Mouse (Mus musculus): ENCODE results near the gene Dtx4.

- TF ChIP-seq CTCF (IDR thresholded peaks at IDR 0.05; ENCODE audit: low read depth) = no peak
- TF ChIP-seq EP300 (IDR thresholded peaks at IDR 0.05; ENCODE audit: low read depth) = no peak
Observed at GRCm38 (mm10) chr19:12464127-12464526, 37.1 kb downstream of the Dtx4 start.
